Mouse (Mus musculus): ENCODE measurements around the gene Sept12.

Gene Sept12

DNA sequence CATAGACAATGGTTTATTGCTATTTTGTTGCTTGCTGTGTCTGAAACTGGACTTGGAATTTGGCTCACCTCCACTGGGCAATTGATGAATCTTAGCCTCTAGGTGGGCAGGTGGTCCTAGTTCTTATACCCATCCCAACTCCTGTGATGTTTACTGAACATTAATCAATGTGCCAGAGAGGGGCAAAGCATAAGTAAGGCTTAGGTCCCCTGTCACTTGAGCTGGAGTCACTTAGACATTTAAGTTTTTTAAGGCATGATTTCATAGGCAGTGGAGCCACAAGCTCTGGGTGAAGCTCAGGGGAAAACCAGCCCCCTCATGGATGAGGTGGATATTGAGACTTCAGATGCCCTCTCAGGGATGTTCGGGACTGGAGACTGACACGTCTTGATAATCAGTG lies 59.2 kb downstream of the Sept12 start, which contains the start of gene Nudt16l1:
Gene Nudt16l1 (plus strand): TSS at position 301 of the 400 bp plus-strand sequence.
- no peak for DNase-seq (ENCODE audit: low read depth in 1 of 2, low spot score in 2 of 2)

GRCm38 (mm10) chr16:4937351-4938190 lies 60.1 kb downstream of the Sept12 start:
- no peak for DNase-seq (ENCODE audit: low read depth in 1 of 2, low spot score in 2 of 2)

Measured in monocyte, adult 2 months (primary cell).